Mouse (Mus musculus): ENCODE data around the gene Kcnip2. TPM values are rescaled to one million over a fixed set of nuclear protein-coding genes. Genes with fewer than 3 reads are reported as not detected.

The Kcnip2 gene
- polyA plus RNA-seq, 1 experiment, result 141 TPM

- DNase-seq (ENCODE audit: extremely low spot score in 1 of 2, low spot score in 1 of 2), result peak; percentile 97 to 99
Measured at GRCm38 (mm10) chr19:45783181-45783932, 32.5 kb downstream of the Kcnip2 start, which contains the start of gene Mgea5. Gene Mgea5, minus strand, starts transcription at chr19:45783837.

GRCm38 (mm10) chr19:45782315-45783001 is 33.4 kb downstream of the Kcnip2 start:
- DNase-seq (ENCODE audit: extremely low spot score in 1 of 2, low spot score in 1 of 2), result peak in 1 of 2 experiments; percentile 52

- DNase-seq (ENCODE audit: extremely low spot score in 1 of 2, low spot score in 1 of 2), result no peak
Measured at GRCm38 (mm10) chr19:45781676-45782075, 34.2 kb downstream of the Kcnip2 start.

GRCm38 (mm10) chr19:45780350-45780915 is 35.4 kb downstream of the Kcnip2 start:
- no peak for DNase-seq (ENCODE audit: extremely low spot score in 1 of 2, low spot score in 1 of 2)

GRCm38 (mm10) chr19:45775486-45775885 is 40.4 kb downstream of the Kcnip2 start:
- DNase-seq (ENCODE audit: extremely low spot score in 1 of 2, low spot score in 1 of 2), result peak; percentile 33 to 68

- DNase-seq (ENCODE audit: extremely low spot score in 1 of 2, low spot score in 1 of 2), result no peak
Measured at GRCm38 (mm10) chr19:45771501-45771900, 44.4 kb downstream of the Kcnip2 start.

- no peak for DNase-seq (ENCODE audit: extremely low spot score in 1 of 2, low spot score in 1 of 2)
Measured at GRCm38 (mm10) chr19:45760810-45761209, 55.1 kb downstream of the Kcnip2 start.

GRCm38 (mm10) chr19:45758671-45759070 is 57.2 kb downstream of the Kcnip2 start:
- DNase-seq (ENCODE audit: extremely low spot score in 1 of 2, low spot score in 1 of 2), result no peak

- DNase-seq (ENCODE audit: extremely low spot score in 1 of 2, low spot score in 1 of 2), result no peak
Measured at GRCm38 (mm10) chr19:45753551-45753950, 62.3 kb downstream of the Kcnip2 start.

- no peak for DNase-seq (ENCODE audit: extremely low spot score in 1 of 2, low spot score in 1 of 2)
Measured at GRCm38 (mm10) chr19:45751881-45752280, 64.0 kb downstream of the Kcnip2 start.

GRCm38 (mm10) chr19:45749243-45750043 is 66.4 kb downstream of the Kcnip2 start, which contains the start of gene Npm3:
Gene Npm3, minus strand, starts transcription at chr19:45749591.
- peak; percentile 38 to 74 for DNase-seq (ENCODE audit: extremely low spot score in 1 of 2, low spot score in 1 of 2)

GRCm38 (mm10) chr19:45748691-45749242 is 67.1 kb downstream of the Kcnip2 start:
- no peak for DNase-seq (ENCODE audit: extremely low spot score in 1 of 2, low spot score in 1 of 2)

- DNase-seq (ENCODE audit: extremely low spot score in 1 of 2, low spot score in 1 of 2), result no peak
Measured at GRCm38 (mm10) chr19:45748206-45748605, 67.7 kb downstream of the Kcnip2 start.

- peak; percentile 60 to 95 for DNase-seq (ENCODE audit: extremely low spot score in 1 of 2, low spot score in 1 of 2)
Measured at GRCm38 (mm10) chr19:45747028-45747867, 68.6 kb downstream of the Kcnip2 start.

GRCm38 (mm10) chr19:45746153-45747020 is 69.5 kb downstream of the Kcnip2 start:
- DNase-seq (ENCODE audit: extremely low spot score in 1 of 2, low spot score in 1 of 2), result peak; percentile 40 to 83

GRCm38 (mm10) chr19:45745344-45746152 is 70.3 kb downstream of the Kcnip2 start:
- no peak for DNase-seq (ENCODE audit: extremely low spot score in 1 of 2, low spot score in 1 of 2)

GRCm38 (mm10) chr19:45743619-45744018 is 72.2 kb downstream of the Kcnip2 start:
- DNase-seq (ENCODE audit: extremely low spot score in 1 of 2, low spot score in 1 of 2), result no peak

Measured in frontal cortex, adult 2 months (tissue).